Mouse (Mus musculus): Measurements from ENCODE around the gene Xylt1.

GRCm38 (mm10) chr7:117672121-117672591, 291.4 kb downstream of the Xylt1 start:
- no peak for TF ChIP-seq POLR2A (IDR thresholded peaks at IDR 0.05; ENCODE audit: borderline replicate concordance, low read depth, low read length)
- TF ChIP-seq CTCF (IDR thresholded peaks at IDR 0.05; ENCODE audit: low read depth, low read length): no peak

Data from bone marrow macrophage, adult 2 months (primary cell).